ENCODE assay signal across 8 mouse cellular contexts in the genomic region with DNA sequence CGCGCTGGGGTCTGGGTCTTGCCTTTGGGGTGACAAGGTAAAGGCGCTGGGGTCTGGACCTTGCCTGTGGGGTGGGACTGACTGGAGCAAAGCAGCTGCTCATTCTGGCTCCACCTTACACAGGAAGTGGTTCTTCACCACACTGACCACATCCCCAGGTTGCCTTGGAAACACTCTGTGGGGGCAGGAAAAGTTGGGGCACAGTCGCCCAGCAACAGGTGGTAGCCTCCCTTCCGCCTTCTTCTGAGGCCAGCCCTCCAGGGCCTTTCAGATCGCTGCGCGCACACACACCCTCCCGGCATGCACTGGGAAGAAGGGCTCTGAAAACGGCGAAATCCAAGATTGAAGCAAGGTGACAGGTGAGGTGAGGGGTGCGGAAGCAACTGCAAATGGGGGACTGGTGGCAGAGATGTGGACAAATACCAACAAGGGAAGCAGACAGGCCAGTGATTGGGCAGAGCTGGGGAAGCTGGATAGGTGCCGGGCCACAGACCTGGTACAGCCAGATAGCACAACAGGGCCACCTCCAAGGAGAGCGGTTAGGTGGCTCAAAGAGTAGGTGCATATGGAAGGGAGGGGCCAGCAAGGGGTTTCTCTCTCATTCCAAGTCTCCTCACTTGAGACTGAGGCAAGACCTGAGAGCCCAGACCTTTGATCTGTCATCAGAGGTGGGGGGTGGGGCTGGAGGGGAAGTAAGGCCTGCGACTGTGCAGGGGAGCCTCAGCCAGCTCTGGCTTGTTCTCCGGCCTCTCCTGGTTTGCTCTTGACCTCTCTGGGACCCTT. TPM values are rescaled to one million over a fixed set of nuclear protein-coding genes. Genes with fewer than 3 reads are reported as not detected.
DNase-seq lines count a peak whose midpoint lies in the region; ATAC-seq lines count a peak whose summit lies in the region.

AI467606 (plus strand) TSS at position 246 of the 783 bp plus-strand sequence.

- no peak within 1 kb of the TSS for H3K27ac ChIP-seq in heart, embryonic 12.5 days (ENCODE audit: poor library complexity, severe bottlenecking)

- H3K4me2 ChIP-seq in heart, embryonic 12.5 days, result peak within 1 kb of the TSS; percentile 32

- WGBS in heart, embryonic 12.5 days, result 62% methylated on average over 16 of the region's 16 CpGs
- 73% methylated on average over 16 of the region's 16 CpGs for WGBS in large intestine, adult 2 months

- peak; percentile 74; the same call in 1 of the 2 replicates for ATAC-seq in heart, embryonic 12.5 days (ENCODE audit: insufficient number of reproducible peaks, low FRiP score)

- peak; percentile 31 for DNase-seq in kidney, adult 11 months
- no peak for DNase-seq in kidney, adult 18-20 months
- DNase-seq in adrenal gland, postnatal 14 days, result peak; percentile 68
- no peak for DNase-seq in large intestine, adult 2 months (ENCODE audit: low read depth, low spot score)
- DNase-seq in mesoderm, embryonic 11.5 days (ENCODE audit: low read depth, low spot score), result peak; percentile 18
- DNase-seq in thymus, postnatal 36 days, result peak; percentile 95 to 96
- DNase-seq in frontal cortex, adult 2 months (ENCODE audit: extremely low spot score in 1 of 2, low spot score in 1 of 2), result no peak

- H3K27me3 ChIP-seq in heart, embryonic 12.5 days (replicated peaks), result no peaks in the 10 kb centered on the region

- H3K36me3 ChIP-seq in heart, embryonic 12.5 days, result no peaks in the 10 kb centered on the region

- H3K4me1 ChIP-seq in heart, embryonic 12.5 days (replicated peaks), result peaks cover 17% of the 10 kb centered on the region

- H3K9me3 ChIP-seq in heart, embryonic 12.5 days (replicated peaks), result no peaks in the 10 kb centered on the region; the same call in 1 of the 2 replicates

- H3K9ac ChIP-seq in heart, embryonic 12.5 days, result no peak within 1 kb of the TSS

- H3K4me3 ChIP-seq in heart, embryonic 12.5 days, result 0 out of 2 replicates have a peak within 1 kb of the TSS, but pooled peaks have one; percentile 1

RNA-seq across cellular contexts. Expression of gene AI467606, which starts in this region (rescaled TPM):
- total RNA-seq in adrenal gland, postnatal 14 days (2021), result 1.3 and 5.7 TPM in 2 replicates
- polyA plus RNA-seq in heart, embryonic 12.5 days (2016; fragmentation: Nextera tagmentation; extraction: Ambion mirVana), result 0.54 and 1.3 TPM in 2 replicates
- 12.4 and 16.5 TPM in 2 replicates for polyA plus RNA-seq in large intestine, adult 2 months (2012; rRNA removed)
- 2.3 and 2.9 TPM in 2 replicates for polyA plus RNA-seq in frontal cortex, adult 2 months (2012; rRNA removed)

Comparison
In these comparisons a context has a peak if more than half of its experiments do, and no peak if none do; other contexts are left out.
1. DNase-seq: peak in kidney, adult 11 months (single experiment), adrenal gland, postnatal 14 days (single experiment), mesoderm, embryonic 11.5 days (single experiment) and thymus, postnatal 36 days (2 of 2); none in kidney, adult 18-20 months (single experiment), large intestine, adult 2 months (single experiment) and frontal cortex, adult 2 months (0 of 2).